Mouse (Mus musculus) heart, adult 2 months (tissue): ENCODE measurements around the gene Apeh. TPM values are rescaled to one million over a fixed set of nuclear protein-coding genes. Genes with fewer than 3 reads are reported as not detected.

Experiments used
- DNase-seq, 2 experiments: peaks; one replicate each; pipeline ENCODE4 v3.0.0; 2021
- H3K27ac ChIP-seq: fragments of 200-600 bp; 2 replicates; pipeline ENCODE4 v1.8.1; 2022
- H3K27me3 ChIP-seq: fragments of 200-500 bp; 2 replicates; pipeline ENCODE4 v1.6.1; 2012; ENCODE audit warnings: mild to moderate bottlenecking, low read length, inconsistent platforms, mixed read lengths; ENCODE audit not compliant: control insufficient read depth, insufficient read depth
- H3K36me3 ChIP-seq: fragments of 200-500 bp; 2 replicates; pipeline ENCODE4 v1.6.1; 2012; ENCODE audit warnings: low read length, inconsistent platforms; ENCODE audit not compliant: control insufficient read depth, insufficient read depth
- H3K4me1 ChIP-seq: fragments of 200-500 bp; 2 replicates; pipeline ENCODE4 v1.6.1; 2011; ENCODE audit warnings: low read length; ENCODE audit not compliant: control insufficient read depth, insufficient read depth
- H3K4me3 ChIP-seq: fragments of 200-600 bp; 2 replicates; pipeline ENCODE4 v1.8.1; 2022
- H3K79me2 ChIP-seq: fragments of 200-500 bp; replicated peaks from 2 replicates; pipeline ENCODE4 v1.6.1; 2012; ENCODE audit warnings: mild to moderate bottlenecking, inconsistent platforms, low read length, moderate library complexity, mixed read lengths; ENCODE audit not compliant: control insufficient read depth, insufficient read depth
- H3K9ac ChIP-seq: fragments of 200-500 bp; 2 replicates; pipeline ENCODE4 v1.6.1; 2012; ENCODE audit warnings: low read depth, mild to moderate bottlenecking, control low read depth, inconsistent platforms, low read length, mixed read lengths
- CTCF ChIP-seq: fragments of 200-600 bp; IDR thresholded peaks from 2 replicates; pipeline ENCODE4 v1.8.1; 2022; ENCODE audit warnings: antibody characterized with exemption, mild to moderate bottlenecking, moderate library complexity
- EP300 ChIP-seq: fragments of 200-500 bp; IDR thresholded peaks from 2 replicates; pipeline ENCODE4 v1.6.1; 2011; ENCODE audit warnings: low read depth, low read length, control low read depth; ENCODE audit not compliant: insufficient read depth
- POLR2A ChIP-seq: fragments of 200-500 bp; IDR thresholded peaks from 2 replicates; pipeline ENCODE4 v1.6.1; 2011; ENCODE audit warnings: mild to moderate bottlenecking, low read depth, low read length, control low read depth; ENCODE audit not compliant: insufficient read depth
- WGBS: fragments of 180-500 bp; shearing (Covaris S2); methylation state at CpG from one replicate; pipeline ENCODE4 v1.1.7; 2018; 5-methylcytosine and 5-hydroxymethylcytosine counted together
- intact Hi-C: fragments of 180-260 bp; cut with DNase I; formaldehyde crosslinking; loops from one replicate; pipeline ENCODE4 v1.15.1; 2025
- polyA plus RNA-seq: library from polyadenylated mRNA; depleted of rRNA; stranded (reverse); fragments of >200 nt; gene quantifications from 2 replicates; pipeline ENCODE4 v1.2.3, GENCODE M21; 2012
- total RNA-seq, 2 experiments: library from RNA; stranded (reverse); gene quantifications; 2 replicates each; pipeline ENCODE4 v1.2.3; 2021

The Apeh gene
- total and polyA plus RNA-seq, 3 experiments = 37.6 to 58.0 (median 39.3) TPM

GRCm38 (mm10) chr9:108058291-108058690 lies 36.1 kb downstream of the Apeh start:
- Histone ChIP-seq H3K36me3 (no peaks in the 10 kb centered on the region), H3K27ac (no peak overlapping the region), H3K4me1 (peaks cover 6% of the 10 kb centered on the region), H3K79me2 (no peaks in the 10 kb centered on the region), H3K9ac (no peak overlapping the region), H3K27me3 (no peaks in the 10 kb centered on the region), H3K4me3 (no peak overlapping the region)
- no peak for TF ChIP-seq POLR2A
- TF ChIP-seq CTCF = no peak
- TF ChIP-seq EP300 = no peak
- WGBS = 93% methylated on average over 9 of the region's 9 CpGs
- intact Hi-C loops = no loop called here
- no peak for DNase-seq

- H3K27me3 ChIP-seq = no peaks in the 10 kb centered on the region
- peaks cover 12% of the 10 kb centered on the region for H3K4me1 ChIP-seq
- no peak overlapping the region for H3K4me3 ChIP-seq
- peak in 1 of 2 experiments; percentile 69 for DNase-seq
- no peak overlapping the region for H3K9ac ChIP-seq
- H3K36me3 ChIP-seq = no peaks in the 10 kb centered on the region
- TF ChIP-seq CTCF = no peak
- 0 out of 2 replicates have a peak, but pooled peaks have one; percentile 10 for TF ChIP-seq POLR2A
- no peak for TF ChIP-seq EP300
- WGBS = 79% methylated on average over 5 of the region's 5 CpGs
- intact Hi-C loops = no loop called here
- H3K79me2 ChIP-seq = no peaks in the 10 kb centered on the region
- peak overlapping the region; percentile 70 for H3K27ac ChIP-seq
Observed at GRCm38 (mm10) chr9:108057262-108057562, 37.2 kb downstream of the Apeh start.

GRCm38 (mm10) chr9:108056361-108057261 lies 37.8 kb downstream of the Apeh start:
- no peak for TF ChIP-seq POLR2A
- TF ChIP-seq CTCF = no peak
- TF ChIP-seq EP300 = no peak
- Histone ChIP-seq H3K4me1 (peaks cover 12% of the 10 kb centered on the region), H3K27me3 (no peaks in the 10 kb centered on the region), H3K27ac (peak overlapping the region; percentile 70), H3K79me2 (no peaks in the 10 kb centered on the region), H3K36me3 (no peaks in the 10 kb centered on the region), H3K4me3 (no peak overlapping the region), H3K9ac (no peak overlapping the region)
- DNase-seq = no peak
- intact Hi-C loops = no loop called here
- 80% methylated on average over 28 of the region's 28 CpGs for WGBS

GRCm38 (mm10) chr9:108055661-108056237 lies 38.7 kb downstream of the Apeh start:
- H3K36me3 ChIP-seq = no peaks in the 10 kb centered on the region
- WGBS = 85% methylated on average over 6 of the region's 6 CpGs

GRCm38 (mm10) chr9:108055061-108055460 lies 39.3 kb downstream of the Apeh start:
- Histone ChIP-seq H3K9ac (no peak overlapping the region), H3K79me2 (no peaks in the 10 kb centered on the region), H3K4me1 (peaks cover 12% of the 10 kb centered on the region), H3K27me3 (no peaks in the 10 kb centered on the region), H3K4me3 (no peak overlapping the region), H3K36me3 (no peaks in the 10 kb centered on the region), H3K27ac (no peak overlapping the region)
- TF ChIP-seq CTCF (no peak), POLR2A (no peak), EP300 (no peak)
- intact Hi-C loops = no loop called here
- WGBS = 38% methylated on average over 1 of the region's 1 CpGs
- peak; percentile 14 to 17 for DNase-seq

More at GRCm38 (mm10) chr9:108055661-108056237, 38.7 kb downstream of the Apeh start:
- no peaks in the 10 kb centered on the region for H3K27me3 ChIP-seq
- peak in 1 of 2 experiments; percentile 3 for DNase-seq
- no peak overlapping the region for H3K9ac ChIP-seq
- H3K4me1 ChIP-seq = peaks cover 12% of the 10 kb centered on the region
- TF ChIP-seq POLR2A (no peak), CTCF (no peak), EP300 (no peak)
- no peaks in the 10 kb centered on the region for H3K79me2 ChIP-seq
- intact Hi-C loops = no loop called here
- no peak overlapping the region for H3K27ac ChIP-seq
- no peak overlapping the region for H3K4me3 ChIP-seq
